Mouse (Mus musculus): ENCODE measurements around the gene Gm21981. TPM values are rescaled to one million over a fixed set of nuclear protein-coding genes. Genes with fewer than 3 reads are reported as not detected.

The Gm21981 gene
- polyA plus RNA-seq, 1 experiment = 1.4 TPM

DNA sequence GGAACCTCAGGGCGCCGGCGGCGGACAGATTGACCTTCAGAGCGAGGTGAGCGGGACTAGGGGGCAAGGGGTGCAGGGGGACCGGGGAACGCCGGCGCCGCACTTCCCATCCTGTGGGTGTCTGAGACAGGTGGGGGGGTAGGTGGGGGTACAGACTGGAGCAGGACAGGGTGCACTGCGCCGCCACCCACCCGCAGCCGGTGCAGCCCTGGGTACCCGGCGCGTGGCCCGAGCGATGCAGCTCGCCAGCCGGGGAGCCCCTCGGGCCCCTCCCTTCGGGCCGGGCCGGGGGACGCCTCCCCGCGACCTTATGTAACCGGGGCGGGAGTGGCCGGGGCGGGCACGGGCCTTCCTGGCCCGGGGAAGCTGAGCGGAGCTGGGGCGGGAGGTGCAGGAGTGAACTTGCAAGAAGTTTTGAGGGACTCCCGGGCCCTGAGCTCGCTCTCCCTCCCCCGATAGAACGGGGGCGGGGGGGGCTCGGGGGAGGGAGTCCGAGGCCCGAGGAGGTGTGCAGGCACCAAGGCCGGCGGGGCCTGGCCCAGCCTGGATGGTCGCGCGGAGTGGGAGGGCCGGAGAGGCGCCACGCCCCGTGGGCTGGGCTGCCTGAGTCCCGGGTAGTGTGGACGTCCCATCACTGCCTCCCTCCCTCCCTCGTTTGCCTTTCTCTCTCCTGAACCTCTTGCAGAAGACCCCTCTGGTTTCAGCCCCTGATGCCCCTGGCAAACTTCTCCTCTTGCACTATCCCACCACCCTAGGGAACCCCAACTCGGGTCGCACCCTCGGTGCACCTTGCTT, 43.2 kb upstream of the Gm21981 start:
- peak; percentile 62 for DNase-seq
- peak overlapping the region; percentile 54 for H3K4me3 ChIP-seq (ENCODE audit: control insufficient read depth, insufficient read depth, low read length)
- under 1% methylated on average over 58 of the region's 60 CpGs for WGBS
- TF ChIP-seq POLR2A (IDR thresholded peaks at IDR 0.05; ENCODE audit: control insufficient read depth, extremely low read depth, insufficient read depth, low read length, poor library complexity) (no peak), CTCF (IDR thresholded peaks at IDR 0.05; ENCODE audit: borderline replicate concordance, control insufficient read depth, extremely low read depth, insufficient read depth, low read length, poor library complexity) (no peak)
- no peaks in the 10 kb centered on the region for H3K36me3 ChIP-seq (ENCODE audit: control insufficient read depth, insufficient read depth, low read length)
- H3K27me3 ChIP-seq (ENCODE audit: control insufficient read depth, insufficient read depth, low read length) = no peaks in the 10 kb centered on the region; the same call in 1 of the 2 replicates
- H3K4me1 ChIP-seq (replicated peaks; ENCODE audit: control insufficient read depth, insufficient read depth, low read length) = peaks cover 21% of the 10 kb centered on the region
- H3K27ac ChIP-seq (ENCODE audit: control insufficient read depth, insufficient read depth, low read length) = no peak overlapping the region

DNA sequence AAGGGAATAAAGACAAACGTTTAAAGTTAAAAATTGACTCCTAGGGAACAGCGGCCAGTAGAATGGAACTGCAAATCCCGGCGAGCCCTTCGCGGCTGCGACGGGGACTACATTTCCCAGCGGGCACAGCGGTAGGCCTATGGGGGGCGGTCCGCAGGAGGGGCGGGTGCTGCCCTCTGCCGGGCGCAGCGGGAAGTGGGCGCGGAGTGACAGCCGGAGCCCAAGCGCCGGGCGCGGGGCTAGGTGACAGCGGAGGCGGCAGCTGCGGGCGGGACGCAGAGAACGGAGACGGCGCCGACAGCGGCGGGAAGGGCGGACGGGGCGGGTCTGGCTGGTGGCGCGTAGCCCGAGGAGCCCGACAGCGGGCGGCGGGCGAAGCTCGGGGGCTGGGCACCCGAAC, 42.6 kb upstream of the Gm21981 start, which contains the start of gene Tfeb:
Tfeb (plus strand) TSS at position 175 of the 400 bp plus-strand sequence.
- Histone ChIP-seq H3K27me3 (ENCODE audit: control insufficient read depth, insufficient read depth, low read length) (no peaks in the 10 kb centered on the region; the same call in 1 of the 2 replicates), H3K4me3 (ENCODE audit: control insufficient read depth, insufficient read depth, low read length) (peak within 1 kb of the TSS; percentile 54), H3K4me1 (replicated peaks; ENCODE audit: control insufficient read depth, insufficient read depth, low read length) (peaks cover 21% of the 10 kb centered on the region), H3K27ac (ENCODE audit: control insufficient read depth, insufficient read depth, low read length) (no peak within 1 kb of the TSS), H3K36me3 (ENCODE audit: control insufficient read depth, insufficient read depth, low read length) (no peaks in the 10 kb centered on the region)
- under 1% methylated on average over 44 of the region's 47 CpGs for WGBS
- DNase-seq = peak; percentile 98
- peak; percentile 99 for TF ChIP-seq CTCF (IDR thresholded peaks at IDR 0.05; ENCODE audit: borderline replicate concordance, control insufficient read depth, extremely low read depth, insufficient read depth, low read length, poor library complexity)
- TF ChIP-seq POLR2A (IDR thresholded peaks at IDR 0.05; ENCODE audit: control insufficient read depth, extremely low read depth, insufficient read depth, low read length, poor library complexity) = peak; percentile 46; the same call in 1 of the 2 replicates

DNA sequence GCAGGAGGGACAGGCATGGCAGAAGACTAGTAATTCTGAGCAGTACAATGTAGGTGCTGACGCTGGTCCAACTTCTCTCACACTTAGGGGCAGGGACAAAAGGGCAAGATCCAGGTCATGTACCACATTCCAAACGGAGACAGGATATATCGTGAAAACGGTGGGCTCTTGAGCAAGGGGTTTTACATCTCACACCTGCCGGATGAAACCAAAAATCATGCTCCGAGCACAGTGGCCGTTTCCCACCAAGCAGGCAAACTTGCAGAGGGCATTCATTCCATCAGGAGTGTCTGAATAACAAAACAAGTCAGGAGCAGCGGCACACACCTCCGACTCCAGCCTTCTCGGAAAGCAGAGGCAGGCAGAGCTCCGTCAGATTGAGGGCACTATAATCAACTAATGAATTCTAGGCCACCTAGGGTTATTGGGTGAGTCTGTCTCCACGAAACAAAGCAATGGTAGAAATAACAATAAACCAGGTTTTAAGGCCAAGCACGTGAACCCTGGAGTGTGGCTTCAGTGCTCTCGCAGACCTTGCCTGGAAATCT, 41.4 kb upstream of the Gm21981 start:
- WGBS = 94% methylated on average over 14 of the region's 14 CpGs
- H3K4me1 ChIP-seq (replicated peaks; ENCODE audit: control insufficient read depth, insufficient read depth, low read length) = peaks cover 21% of the 10 kb centered on the region
- no peak overlapping the region for H3K4me3 ChIP-seq (ENCODE audit: control insufficient read depth, insufficient read depth, low read length)
- no peak overlapping the region for H3K27ac ChIP-seq (ENCODE audit: control insufficient read depth, insufficient read depth, low read length)
- no peaks in the 10 kb centered on the region; the same call in 1 of the 2 replicates for H3K27me3 ChIP-seq (ENCODE audit: control insufficient read depth, insufficient read depth, low read length)
- TF ChIP-seq CTCF (IDR thresholded peaks at IDR 0.05; ENCODE audit: borderline replicate concordance, control insufficient read depth, extremely low read depth, insufficient read depth, low read length, poor library complexity) = no peak
- TF ChIP-seq POLR2A (IDR thresholded peaks at IDR 0.05; ENCODE audit: control insufficient read depth, extremely low read depth, insufficient read depth, low read length, poor library complexity) = no peak
- H3K36me3 ChIP-seq (ENCODE audit: control insufficient read depth, insufficient read depth, low read length) = no peaks in the 10 kb centered on the region
- DNase-seq = no peak

DNA sequence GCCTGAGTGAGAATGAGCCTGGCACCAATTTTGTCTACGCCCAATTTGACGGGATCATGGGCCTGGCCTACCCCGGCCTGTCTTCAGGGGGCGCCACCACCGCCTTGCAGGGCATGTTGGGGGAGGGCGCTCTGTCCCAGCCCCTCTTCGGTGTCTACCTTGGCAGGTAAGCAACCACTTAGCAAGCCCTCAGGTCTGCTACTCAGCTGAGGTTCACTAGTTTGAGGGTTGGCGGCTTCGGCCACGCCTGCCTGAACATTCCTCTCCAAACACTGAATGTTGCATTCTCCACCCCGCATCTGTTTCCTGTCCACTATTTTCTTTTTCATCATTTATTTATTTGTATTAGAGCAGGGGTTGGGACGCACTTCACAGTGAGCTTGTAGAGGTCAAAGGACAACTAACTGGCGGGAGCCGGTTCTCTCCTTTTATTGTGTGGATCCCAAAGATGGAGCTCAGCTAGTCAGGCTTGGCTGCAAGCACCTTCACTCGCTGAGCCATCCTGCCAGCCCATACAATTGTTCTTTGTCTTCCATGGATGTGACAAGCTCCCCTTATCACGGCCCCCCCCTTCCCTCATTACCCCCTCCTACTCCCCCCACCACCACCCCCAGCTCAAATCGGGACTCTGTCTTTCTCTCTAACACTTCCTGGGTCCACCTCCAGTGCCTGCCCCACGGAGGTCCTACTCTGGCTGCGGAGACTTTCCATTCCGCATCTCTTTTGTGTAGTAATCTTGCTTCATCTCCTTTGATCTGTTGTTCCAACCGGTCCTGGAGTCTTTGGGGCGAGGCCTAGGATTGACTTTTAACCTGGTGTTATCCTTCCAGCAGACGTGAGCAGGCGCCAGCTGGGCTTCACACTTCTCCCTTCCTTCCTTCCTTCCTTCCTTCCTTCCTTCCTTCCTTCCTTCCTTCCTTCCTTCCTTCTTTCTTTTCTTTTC, 36.6 kb upstream of the Gm21981 start:
- 86% methylated on average over 24 of the region's 24 CpGs for WGBS
- Histone ChIP-seq H3K4me1 (replicated peaks; ENCODE audit: control insufficient read depth, insufficient read depth, low read length) (no peaks in the 10 kb centered on the region), H3K27ac (ENCODE audit: control insufficient read depth, insufficient read depth, low read length) (no peak overlapping the region), H3K4me3 (ENCODE audit: control insufficient read depth, insufficient read depth, low read length) (no peak overlapping the region), H3K27me3 (ENCODE audit: control insufficient read depth, insufficient read depth, low read length) (no peaks in the 10 kb centered on the region), H3K36me3 (ENCODE audit: control insufficient read depth, insufficient read depth, low read length) (no peaks in the 10 kb centered on the region)
- TF ChIP-seq POLR2A (IDR thresholded peaks at IDR 0.05; ENCODE audit: control insufficient read depth, extremely low read depth, insufficient read depth, low read length, poor library complexity) = no peak
- no peak for TF ChIP-seq CTCF (IDR thresholded peaks at IDR 0.05; ENCODE audit: borderline replicate concordance, control insufficient read depth, extremely low read depth, insufficient read depth, low read length, poor library complexity)
- DNase-seq = no peak

DNA sequence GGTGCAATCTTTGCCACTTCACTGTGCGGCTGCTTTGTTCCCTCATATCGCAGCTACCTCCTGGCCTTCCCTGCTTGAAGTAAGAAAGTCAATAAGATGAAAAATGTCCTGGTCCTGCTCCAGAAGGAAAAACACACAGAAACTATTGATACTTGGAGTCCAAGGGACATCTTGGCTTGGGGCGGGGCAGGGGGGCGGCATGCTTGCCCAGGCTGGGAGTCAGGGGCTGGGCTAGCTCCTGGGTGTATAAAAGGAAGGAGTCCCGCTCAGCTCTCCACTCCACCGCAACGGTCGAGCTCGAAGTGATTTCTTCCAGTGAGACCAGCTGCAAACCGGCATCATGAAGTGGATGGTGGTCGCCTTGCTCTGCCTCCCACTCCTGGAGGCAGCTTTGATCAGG, 32.3 kb upstream of the Gm21981 start, which contains the start of gene Pgc:
Pgc (plus strand) TSS at position 277 of the 400 bp plus-strand sequence.
- no peak for DNase-seq
- no peaks in the 10 kb centered on the region for H3K27me3 ChIP-seq (ENCODE audit: control insufficient read depth, insufficient read depth, low read length)
- no peaks in the 10 kb centered on the region for H3K4me1 ChIP-seq (replicated peaks; ENCODE audit: control insufficient read depth, insufficient read depth, low read length)
- H3K36me3 ChIP-seq (ENCODE audit: control insufficient read depth, insufficient read depth, low read length) = no peaks in the 10 kb centered on the region
- no peak within 1 kb of the TSS for H3K4me3 ChIP-seq (ENCODE audit: control insufficient read depth, insufficient read depth, low read length)
- WGBS = 90% methylated on average over 11 of the region's 11 CpGs
- H3K27ac ChIP-seq (ENCODE audit: control insufficient read depth, insufficient read depth, low read length) = no peak within 1 kb of the TSS
- no peak for TF ChIP-seq CTCF (IDR thresholded peaks at IDR 0.05; ENCODE audit: borderline replicate concordance, control insufficient read depth, extremely low read depth, insufficient read depth, low read length, poor library complexity)
- TF ChIP-seq POLR2A (IDR thresholded peaks at IDR 0.05; ENCODE audit: control insufficient read depth, extremely low read depth, insufficient read depth, low read length, poor library complexity) = no peak

DNA sequence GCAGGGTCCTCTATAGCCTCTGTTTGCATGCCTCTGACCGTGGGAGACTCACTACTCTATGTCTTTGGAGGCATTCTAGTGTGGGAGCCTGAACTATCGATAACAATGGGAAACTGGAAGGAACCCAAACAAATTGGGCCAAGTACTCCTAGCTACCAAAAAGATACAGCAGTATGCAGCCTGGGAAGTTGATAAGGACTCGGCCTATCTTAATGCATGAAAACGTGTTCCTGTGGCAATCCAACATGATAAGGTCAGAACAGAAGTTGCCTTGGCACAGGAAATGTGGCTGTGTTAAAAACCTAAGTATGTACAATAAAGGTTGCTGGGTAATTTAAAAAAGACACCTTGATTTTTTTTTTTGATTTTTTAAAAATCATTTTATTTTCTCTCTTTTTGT, 26.9 kb upstream of the Gm21981 start:
- no peak for DNase-seq
- H3K27me3 ChIP-seq (ENCODE audit: control insufficient read depth, insufficient read depth, low read length) = no peaks in the 10 kb centered on the region
- H3K4me1 ChIP-seq (replicated peaks; ENCODE audit: control insufficient read depth, insufficient read depth, low read length) = no peaks in the 10 kb centered on the region
- H3K27ac ChIP-seq (ENCODE audit: control insufficient read depth, insufficient read depth, low read length) = no peak overlapping the region
- H3K4me3 ChIP-seq (ENCODE audit: control insufficient read depth, insufficient read depth, low read length) = no peak overlapping the region
- TF ChIP-seq CTCF (IDR thresholded peaks at IDR 0.05; ENCODE audit: borderline replicate concordance, control insufficient read depth, extremely low read depth, insufficient read depth, low read length, poor library complexity) = no peak
- TF ChIP-seq POLR2A (IDR thresholded peaks at IDR 0.05; ENCODE audit: control insufficient read depth, extremely low read depth, insufficient read depth, low read length, poor library complexity) = no peak
- H3K36me3 ChIP-seq (ENCODE audit: control insufficient read depth, insufficient read depth, low read length) = no peaks in the 10 kb centered on the region
- WGBS = 85% methylated on average over 4 of the region's 4 CpGs

Measured in thymus, adult 2 months (tissue).